Mouse (Mus musculus): ENCODE measurements around the gene Krba1. TPM values are rescaled to one million over a fixed set of nuclear protein-coding genes. Genes with fewer than 3 reads are reported as not detected.

Gene Krba1
- polyA plus RNA-seq, 1 experiment from 2014 or later: 24.8 TPM

DNA sequence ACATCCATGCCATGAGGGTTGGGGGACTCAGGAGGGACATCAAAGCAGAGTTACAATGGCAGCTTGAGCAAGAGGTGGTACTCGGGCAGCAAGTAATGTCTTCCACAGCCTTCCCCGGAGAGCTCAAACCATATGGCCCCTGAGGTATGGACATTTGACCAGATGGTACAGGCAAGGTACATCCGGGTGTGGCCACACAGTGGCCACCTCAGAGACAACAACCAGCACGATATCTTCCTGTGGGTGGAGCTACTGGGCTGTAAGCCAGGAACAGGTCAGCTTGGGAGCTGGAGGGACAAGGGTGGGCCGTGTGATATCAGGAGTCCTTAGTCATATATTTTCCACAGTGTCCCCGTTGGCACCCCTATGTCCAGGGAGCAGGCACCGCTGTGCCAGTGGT is 72.1 kb downstream of the Krba1 start:
- Histone ChIP-seq H3K27me3 (ENCODE audit: control insufficient read depth, insufficient read depth, low read length) (no peaks in the 10 kb centered on the region), H3K27ac (no peak overlapping the region), H3K36me3 (replicated peaks; ENCODE audit: control insufficient read depth, insufficient read depth) (no peaks in the 10 kb centered on the region), H3K4me1 (replicated peaks; ENCODE audit: control insufficient read depth, insufficient read depth, low read length) (no peaks in the 10 kb centered on the region), H3K9me3 (ENCODE audit: control insufficient read depth, low read length) (no peaks in the 10 kb centered on the region), H3K4me3 (replicated peaks; ENCODE audit: low read length) (no peak overlapping the region), H3K4me2 (replicated peaks) (no peak overlapping the region), H3K9ac (no peak overlapping the region)
- no peak for ATAC-seq (ENCODE audit: low FRiP score)
- no peak for DNase-seq (ENCODE audit: low spot score)
- 90% methylated on average over 7 of the region's 7 CpGs for WGBS

Small RNA genes within 50 kb of the gene (microRNA-seq; reads per million reads assigned to microRNA genes)
- gene Gm24325: not detected

Other genes with a start within 250 kb of the Krba1 start
- gene Zfp467, start 50.2 kb downstream of the Krba1 start, polyA plus RNA-seq (2014; fragmentation: Nextera tagmentation; extraction: Ambion mirVana): 25.8 and 32.4 TPM in 2 replicates
- gene Sspo, start 52.6 kb downstream of the Krba1 start, polyA plus RNA-seq (2014; fragmentation: Nextera tagmentation; extraction: Ambion mirVana): 0.20 and 0.35 TPM in 2 replicates
- 230 and 241 TPM in 2 replicates for gene Atp6v0e2, start 142.0 kb downstream of the Krba1 start, polyA plus RNA-seq (2014; fragmentation: Nextera tagmentation; extraction: Ambion mirVana)
- gene Lrrc61, start 159.2 kb downstream of the Krba1 start, polyA plus RNA-seq (2014; fragmentation: Nextera tagmentation; extraction: Ambion mirVana): 18.2 and 20.8 TPM in 2 replicates
- gene Rarres2, start 177.2 kb downstream of the Krba1 start, polyA plus RNA-seq (2014; fragmentation: Nextera tagmentation; extraction: Ambion mirVana): 5.2 and 8.2 TPM in 2 replicates
- gene Gm45021, start 194.0 kb downstream of the Krba1 start, polyA plus RNA-seq (2014; fragmentation: Nextera tagmentation; extraction: Ambion mirVana): not detected in 2 replicates
- 37.4 and 41.7 TPM in 2 replicates for gene Repin1, start 198.3 kb downstream of the Krba1 start, polyA plus RNA-seq (2014; fragmentation: Nextera tagmentation; extraction: Ambion mirVana)
- gene Gm44965, start 198.4 kb downstream of the Krba1 start, polyA plus RNA-seq (2014; fragmentation: Nextera tagmentation; extraction: Ambion mirVana): 0.74 and 0.78 TPM in 2 replicates
- 11.8 and 13.6 TPM in 2 replicates for gene Zfp775, start 206.5 kb downstream of the Krba1 start, polyA plus RNA-seq (2014; fragmentation: Nextera tagmentation; extraction: Ambion mirVana)
- gene AI854703, start 231.2 kb downstream of the Krba1 start, polyA plus RNA-seq (2014; fragmentation: Nextera tagmentation; extraction: Ambion mirVana): 23.1 and 25.7 TPM in 2 replicates

Measured in hindbrain, embryonic 14.5 days (tissue).